Mouse (Mus musculus): ENCODE measurements around the gene Kif3c. TPM values are rescaled to one million over a fixed set of nuclear protein-coding genes. Genes with fewer than 3 reads are reported as not detected.

Kif3c gene
- total and polyA plus RNA-seq, 3 experiments = 2.5 to 5.6 TPM; not detected in 1

- no peaks in the 10 kb centered on the region for H3K79me2 ChIP-seq (ENCODE audit: control insufficient read depth, insufficient read depth, low read length, poor library complexity)
- H3K9me3 ChIP-seq (replicated peaks; ENCODE audit: insufficient read depth, low read length) = no peaks in the 10 kb centered on the region
- H3K4me1 ChIP-seq (ENCODE audit: control insufficient read depth in 1 of 2, insufficient read depth in 2 of 2, low read length in 2 of 2) = no peaks in the 10 kb centered on the region
- H3K36me3 ChIP-seq (ENCODE audit: control insufficient read depth in 1 of 2, insufficient read depth in 2 of 2, low read length in 2 of 2) = peaks cover 0 to 4% of the 10 kb centered on the region in 2 experiments; a peak in 3 of 4 replicates
- no peak overlapping the region for H3K9ac ChIP-seq (ENCODE audit: control insufficient read depth, low read depth, low read length, poor library complexity, severe bottlenecking)
- DNase-seq (ENCODE audit: low read depth, low spot score) = no peak
- TF ChIP-seq BHLHE40 (IDR thresholded peaks at IDR 0.05; ENCODE audit: borderline replicate concordance, low read depth, low read length) (no peak), MAZ (IDR thresholded peaks at IDR 0.05; ENCODE audit: low read depth, low read length) (no peak), EP300 (IDR thresholded peaks at IDR 0.05; ENCODE audit: low read depth in 1 of 2, low read length in 2 of 2) (no peak), GATA1 (IDR thresholded peaks at IDR 0.05; ENCODE audit: low read depth, low read length) (no peak), TCF12 (IDR thresholded peaks at IDR 0.05; ENCODE audit: low read depth, low read length) (no peak), TAL1 (IDR thresholded peaks at IDR 0.05; ENCODE audit: low read length) (no peak), TBP (IDR thresholded peaks at IDR 0.05; ENCODE audit: low read depth, low read length) (no peak), USF1 (IDR thresholded peaks at IDR 0.05; ENCODE audit: low read depth, low read length) (no peak), RAD21 (IDR thresholded peaks at IDR 0.05; ENCODE audit: low read depth, low read length) (no peak), MYC (IDR thresholded peaks at IDR 0.05; ENCODE audit: low read depth, low read length) (no peak), MEF2A (IDR thresholded peaks at IDR 0.05; ENCODE audit: extremely low read depth, insufficient replicate concordance, low read depth, low read length, poor library complexity, severe bottlenecking) (no peak), ZNF384 (IDR thresholded peaks at IDR 0.05; ENCODE audit: low read depth, low read length) (no peak), POLR2A (IDR thresholded peaks at IDR 0.05; ENCODE audit: control insufficient read depth in 1 of 2, insufficient read depth in 1 of 2, low read depth in 1 of 2, low read length in 2 of 2, poor library complexity in 1 of 2) (no peak)
- no peak overlapping the region for H3K27ac ChIP-seq (ENCODE audit: control insufficient read depth, low read depth, low read length)
- no peak overlapping the region for H3K4me3 ChIP-seq (ENCODE audit: control insufficient read depth in 1 of 2, insufficient read depth in 1 of 2, low read depth in 2 of 2, low read length in 2 of 2)
- no peaks in the 10 kb centered on the region for H3K27me3 ChIP-seq (ENCODE audit: control insufficient read depth in 1 of 2, insufficient read depth in 2 of 2, low read length in 2 of 2)
Measured at GRCm38 (mm10) chr12:3406585-3406984, 41.7 kb downstream of the Kif3c start.

GRCm38 (mm10) chr12:3414956-3415355, 50.0 kb downstream of the Kif3c start:
- Histone ChIP-seq H3K9me3 (replicated peaks; ENCODE audit: insufficient read depth, low read length) (no peaks in the 10 kb centered on the region), H3K27ac (ENCODE audit: control insufficient read depth, low read depth, low read length) (no peak overlapping the region), H3K4me3 (ENCODE audit: control insufficient read depth in 1 of 2, insufficient read depth in 1 of 2, low read depth in 2 of 2, low read length in 2 of 2) (no peak overlapping the region), H3K36me3 (ENCODE audit: control insufficient read depth in 1 of 2, insufficient read depth in 2 of 2, low read length in 2 of 2) (peaks cover 0 to 2% of the 10 kb centered on the region in 2 experiments; a peak in 2 of 4 replicates), H3K9ac (ENCODE audit: control insufficient read depth, low read depth, low read length, poor library complexity, severe bottlenecking) (no peak overlapping the region), H3K4me1 (ENCODE audit: control insufficient read depth in 1 of 2, insufficient read depth in 2 of 2, low read length in 2 of 2) (0 out of 4 replicates have a peak, but pooled peaks cover 0 to 2% of the 10 kb centered on the region in 2 experiments), H3K27me3 (ENCODE audit: control insufficient read depth in 1 of 2, insufficient read depth in 2 of 2, low read length in 2 of 2) (no peaks in the 10 kb centered on the region), H3K79me2 (ENCODE audit: control insufficient read depth, insufficient read depth, low read length, poor library complexity) (no peaks in the 10 kb centered on the region)
- no peak for DNase-seq (ENCODE audit: low read depth, low spot score)
- TF ChIP-seq ETS1 (IDR thresholded peaks at IDR 0.05; ENCODE audit: low read depth, low read length) (no peak), KAT2A (conservative IDR thresholded peaks at IDR 0.05; ENCODE audit: low read depth, low read length) (no peak), EP300 (IDR thresholded peaks at IDR 0.05; ENCODE audit: low read depth in 1 of 2, low read length in 2 of 2) (no peak), ZKSCAN1 (IDR thresholded peaks at IDR 0.05; ENCODE audit: low read depth, low read length) (no peak), JUND (IDR thresholded peaks at IDR 0.05; ENCODE audit: low read depth, low read length) (no peak), TBP (IDR thresholded peaks at IDR 0.05; ENCODE audit: low read depth, low read length) (no peak), CTCF (IDR thresholded peaks at IDR 0.05 in 2 of 3, conservative IDR thresholded peaks at IDR 0.05 in 1 of 3; ENCODE audit: control insufficient read depth in 1 of 3, insufficient read depth in 1 of 3, low read depth in 2 of 3, low read length in 3 of 3, poor library complexity in 1 of 3, severe bottlenecking in 1 of 3) (no peak), SIN3A (IDR thresholded peaks at IDR 0.05; ENCODE audit: low read length) (no peak)
